Mouse (Mus musculus): ENCODE data around the gene Rassf8. TPM values are rescaled to one million over a fixed set of nuclear protein-coding genes. Genes with fewer than 3 reads are reported as not detected.

Rassf8 gene
- 3.3 TPM for polyA plus RNA-seq (2014; fragmentation: Illumina TruSeq; extraction: RNeasy Lipid Tissue Mini Kit (QIAGEN cat#74804); ENCODE audit: low replicate concordance)

DNA sequence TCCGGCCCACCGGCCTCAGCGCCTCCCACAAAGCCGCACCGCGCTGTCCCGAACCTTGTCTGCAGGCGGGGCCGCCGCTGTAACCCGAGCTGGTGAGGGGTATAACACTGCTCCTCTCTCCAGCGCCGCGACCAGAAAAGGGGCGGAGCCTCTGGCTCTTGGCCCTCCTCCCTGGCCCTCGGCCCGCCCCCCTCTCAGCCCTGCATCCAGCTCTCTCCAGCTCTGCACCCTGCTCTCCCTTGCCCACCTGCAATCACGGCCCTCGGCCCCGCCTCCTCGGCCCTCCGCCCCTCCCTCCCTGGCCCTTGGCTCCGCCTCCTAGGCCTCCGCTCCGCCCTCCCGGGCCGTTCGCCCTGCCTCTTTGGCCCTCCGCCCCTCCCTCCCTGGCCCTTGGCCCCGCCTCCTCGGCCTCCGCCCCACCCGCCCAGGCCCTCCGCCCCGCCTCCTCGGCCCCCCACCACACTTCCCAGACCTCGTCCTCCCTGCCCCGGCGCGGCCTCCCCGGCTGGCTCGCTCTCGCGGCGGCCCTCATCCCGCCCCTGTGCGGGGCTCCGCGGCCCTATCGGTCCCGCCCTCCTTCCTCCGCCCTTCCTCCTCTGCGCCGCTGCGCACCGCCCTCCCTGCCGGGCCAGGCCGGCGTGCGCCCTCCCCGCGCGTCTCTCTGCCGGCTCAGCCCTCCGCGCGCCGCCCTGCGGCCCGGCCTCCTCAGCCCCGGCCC, at the start of gene Rassf8:
TSS of gene Rassf8 (plus strand) at position 617 of the 718 bp plus-strand sequence.

DNA sequence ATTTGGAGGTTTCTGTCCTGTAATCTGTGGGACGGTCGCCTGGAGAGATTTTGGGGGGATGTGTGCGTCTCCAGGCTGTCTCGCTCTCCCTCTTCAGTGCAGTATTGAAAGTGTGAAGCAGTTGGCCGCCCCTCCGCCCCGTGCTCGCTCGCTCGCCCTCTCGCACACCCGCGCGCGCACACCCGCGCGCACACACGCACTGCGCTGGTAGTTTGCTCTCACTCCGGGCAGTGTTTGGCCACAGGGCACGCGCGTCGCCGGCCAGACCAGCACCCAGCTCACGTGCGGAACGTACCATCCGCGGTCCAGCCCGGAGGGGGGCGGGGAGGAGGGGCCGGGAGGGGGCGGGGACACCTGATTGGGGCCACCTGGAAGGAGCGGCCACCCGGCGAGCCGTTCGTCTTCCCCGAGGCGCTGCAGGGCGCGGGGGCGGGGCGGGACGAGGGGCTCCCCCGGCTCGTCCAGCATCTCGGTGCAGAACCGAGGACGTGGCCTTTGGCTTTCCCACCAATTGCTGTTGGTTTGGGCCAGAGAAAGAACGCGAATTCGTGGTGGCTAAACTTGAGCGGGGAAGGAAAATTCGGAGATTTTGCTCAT, 118.8 kb downstream of the Rassf8 start, which contains the start of gene Bhlhe41:
TSS of gene Bhlhe41 (minus strand) at position 270 of the 597 bp plus-strand sequence.

Other genes with a start within 250 kb of the Rassf8 start
- gene Lmntd1, start 132.4 kb upstream of the Rassf8 start, polyA plus RNA-seq (2014; fragmentation: Illumina TruSeq; extraction: RNeasy Lipid Tissue Mini Kit (QIAGEN cat#74804); ENCODE audit: low replicate concordance): not detected
- gene Tuba3b, start 131.0 kb upstream of the Rassf8 start, polyA plus RNA-seq (2014; fragmentation: Illumina TruSeq; extraction: RNeasy Lipid Tissue Mini Kit (QIAGEN cat#74804); ENCODE audit: low replicate concordance): not detected
- 2.0 TPM for gene Bhlhe41, start 118.8 kb downstream of the Rassf8 start, polyA plus RNA-seq (2014; fragmentation: Illumina TruSeq; extraction: RNeasy Lipid Tissue Mini Kit (QIAGEN cat#74804); ENCODE audit: low replicate concordance)
- gene Sspn, start 184.9 kb downstream of the Rassf8 start, polyA plus RNA-seq (2014; fragmentation: Illumina TruSeq; extraction: RNeasy Lipid Tissue Mini Kit (QIAGEN cat#74804); ENCODE audit: low replicate concordance): 6.3 TPM